Mouse (Mus musculus): Measurements from ENCODE around the gene Gnpnat1.

- TF ChIP-seq CTCF (IDR thresholded peaks at IDR 0.05; ENCODE audit: extremely low read depth, insufficient read depth, insufficient read length, insufficient replicate concordance): no peak
- TF ChIP-seq POLR2A (IDR thresholded peaks at IDR 0.05; ENCODE audit: low read depth, low read length): no peak
These were observed 11.6 kb upstream of the Gnpnat1 start for GRCm38 (mm10) chr14:45416265-45416664.
